Mouse (Mus musculus) frontal cortex, postnatal 25 days (tissue): ENCODE results near the gene Ggct.

Source experiments
- DNase-seq, 2 experiments: peaks; one replicate each; pipeline ENCODE4 v3.0.0; 2022; ENCODE audit warnings: low spot score in 2 of 2

The Ggct gene

DNA sequence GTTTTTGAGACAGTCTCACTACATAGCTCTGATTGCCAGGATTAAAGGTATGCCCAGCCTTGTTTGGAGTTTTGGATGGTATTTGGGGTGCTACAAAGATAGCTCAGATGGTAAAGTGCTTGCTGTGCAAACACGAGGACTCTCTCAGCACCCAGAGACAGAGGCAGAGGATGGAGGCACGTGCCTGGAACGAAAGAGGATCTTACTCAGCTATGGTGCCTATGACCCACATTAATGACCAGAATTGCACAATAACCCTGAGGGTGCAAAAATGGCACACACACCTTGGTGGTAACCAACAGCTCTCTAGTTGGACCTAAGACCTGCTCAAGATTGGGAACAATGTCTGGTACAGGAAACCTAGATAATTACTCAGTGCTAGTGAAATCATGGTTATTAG is 40.2 kb downstream of the Ggct start:
- no peak for DNase-seq

DNA sequence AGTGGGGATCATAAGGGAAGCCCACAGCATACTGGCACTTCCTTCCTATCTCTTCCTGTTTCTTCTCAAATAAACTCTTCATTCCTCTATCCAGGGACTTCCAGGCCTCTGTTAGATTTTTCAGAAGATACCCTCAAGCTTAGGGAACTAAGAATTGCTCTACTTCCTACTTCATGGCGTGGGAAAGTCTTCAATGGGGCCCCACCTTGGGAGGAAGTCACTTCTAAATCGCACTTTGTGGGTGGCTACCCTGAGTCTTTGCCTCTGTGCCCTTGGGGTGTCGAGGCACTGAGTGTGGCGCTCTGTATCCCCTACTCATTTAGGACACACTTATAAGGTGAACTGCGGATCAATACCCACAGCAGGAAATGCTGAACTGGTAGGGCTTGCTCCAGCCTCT is 44.1 kb downstream of the Ggct start:
- DNase-seq, result no peak

DNA sequence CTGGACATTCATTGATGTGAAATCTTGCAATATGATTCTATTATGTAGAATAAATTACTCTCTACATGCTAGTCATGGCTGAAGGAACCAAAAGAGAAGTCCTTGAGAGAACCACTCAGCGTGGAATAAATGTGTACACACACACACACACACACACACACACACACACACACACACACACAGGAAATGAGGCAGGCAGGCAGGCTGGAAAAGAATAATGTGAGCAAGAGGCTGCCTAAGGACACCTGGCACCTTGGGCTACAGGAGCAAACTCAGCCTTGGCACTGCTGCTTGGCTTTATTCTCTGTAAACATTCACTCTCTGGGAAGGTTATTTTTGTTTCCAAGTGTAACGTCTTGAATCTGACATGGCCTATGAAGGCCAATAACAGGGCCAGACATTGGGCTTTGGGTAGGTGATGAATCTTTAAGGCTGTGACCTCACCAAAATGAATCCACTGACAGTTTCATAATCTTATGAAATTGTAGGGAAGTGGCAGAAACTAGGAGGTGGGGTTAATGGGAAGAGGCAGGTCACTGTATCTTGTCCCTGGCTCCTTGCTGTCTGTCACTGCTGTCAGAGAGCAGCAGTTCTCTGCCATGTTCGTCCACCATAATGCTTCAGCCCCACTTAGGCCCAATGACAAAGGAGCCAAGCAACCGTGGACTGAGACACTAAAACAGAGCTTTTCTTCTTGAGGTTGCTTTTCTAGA is 46.4 kb downstream of the Ggct start:
- no peak for DNase-seq

DNA sequence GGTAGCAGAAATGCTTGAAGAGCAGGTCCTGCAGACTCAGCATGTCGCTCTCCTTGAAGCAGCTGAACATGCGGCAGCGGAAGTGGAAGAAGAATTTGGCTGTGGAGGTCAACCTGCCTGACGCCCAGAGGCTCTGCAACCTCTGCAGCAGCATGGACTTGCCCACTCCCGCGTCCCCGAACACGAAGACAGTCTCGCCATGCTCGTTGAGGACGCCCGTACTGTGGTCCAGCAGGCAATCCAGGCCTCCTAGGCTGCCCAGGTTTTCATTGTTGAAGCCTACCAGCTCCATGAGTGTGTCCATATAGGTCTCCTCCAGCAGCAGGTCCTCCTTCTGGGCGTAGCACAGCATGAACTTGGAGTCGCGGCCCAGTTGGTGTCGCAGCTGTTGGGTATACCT is 48.2 kb downstream of the Ggct start:
- no peak for DNase-seq

DNA sequence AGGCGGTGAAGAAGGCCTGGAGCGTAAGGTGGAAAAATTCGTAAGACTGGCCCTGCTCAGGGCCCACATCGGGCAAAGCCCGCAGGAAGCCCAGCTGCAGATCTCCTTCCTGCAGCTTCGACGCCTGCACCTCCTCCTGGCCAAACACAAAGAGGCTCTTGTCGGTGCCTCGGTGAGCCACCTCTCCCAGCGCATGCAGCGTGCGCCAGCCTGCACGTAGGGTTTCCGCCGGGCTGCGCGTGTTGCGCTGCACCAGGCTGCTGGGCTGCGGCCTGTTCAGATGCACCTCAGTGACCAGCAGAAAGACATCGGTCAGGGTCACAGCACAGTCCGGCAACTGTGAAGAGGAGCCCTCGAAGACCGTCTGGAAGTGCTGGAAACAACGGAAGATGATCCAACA is 49.0 kb downstream of the Ggct start:
- DNase-seq, result no peak

DNA sequence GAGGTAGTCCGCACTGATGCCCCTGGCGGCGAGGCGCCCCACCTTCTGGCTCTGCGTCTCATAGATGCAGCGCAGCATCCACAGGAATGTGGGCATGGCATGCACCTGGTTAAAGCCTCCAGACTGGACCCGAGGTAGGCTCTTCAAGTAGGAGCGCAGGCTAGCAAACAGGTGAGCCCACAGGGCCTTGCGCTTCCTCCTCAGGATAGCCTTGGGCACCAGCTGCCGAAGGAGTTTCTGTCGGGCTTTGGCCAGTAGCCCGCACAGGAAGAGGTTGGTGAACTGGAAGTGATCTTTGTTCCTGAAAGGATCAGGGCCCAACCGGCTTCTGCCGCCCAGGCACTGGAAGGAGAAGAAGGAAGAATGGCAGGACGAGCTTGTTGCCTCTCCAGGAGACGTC is 49.5 kb downstream of the Ggct start:
- DNase-seq, result no peak

DNA sequence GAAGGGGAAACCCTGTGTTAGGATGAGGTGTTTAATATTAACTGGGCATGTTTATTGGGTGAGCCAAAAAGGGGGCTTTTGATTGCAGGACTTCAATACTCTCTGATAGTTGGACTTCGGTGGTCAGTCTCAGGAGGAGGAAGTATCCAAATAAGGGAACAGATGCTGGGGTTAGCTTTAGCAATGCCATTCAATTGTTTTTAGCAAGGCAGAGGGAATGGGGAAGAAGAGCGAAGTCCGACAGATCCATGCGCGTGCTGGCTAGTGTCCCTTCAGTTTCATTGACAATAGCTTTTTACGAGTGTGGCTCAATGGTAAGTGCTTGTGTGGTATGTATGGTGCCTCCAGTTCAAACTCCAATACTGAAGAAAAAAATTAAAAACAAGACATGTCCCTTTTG is 51.6 kb downstream of the Ggct start:
- DNase-seq, result no peak

DNA sequence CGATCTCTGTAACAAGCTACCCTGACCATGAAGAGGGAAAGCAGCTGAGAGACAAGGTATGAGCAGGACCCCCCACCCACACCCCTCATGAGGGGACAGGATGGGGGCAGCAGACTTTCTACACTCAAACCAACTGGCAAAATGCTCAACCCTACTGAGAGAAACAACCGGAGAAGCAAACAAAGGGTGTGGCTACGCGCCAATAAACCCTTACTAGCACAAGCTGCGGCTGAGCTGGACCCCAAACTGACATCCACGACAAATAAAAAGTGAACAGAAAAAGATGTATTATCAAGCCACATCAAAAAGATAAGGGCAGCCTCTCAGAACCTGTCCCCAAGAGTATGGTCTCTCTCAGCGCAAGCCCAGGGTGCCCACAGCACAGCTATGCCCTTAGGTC is 52.6 kb downstream of the Ggct start:
- DNase-seq, result no peak

DNA sequence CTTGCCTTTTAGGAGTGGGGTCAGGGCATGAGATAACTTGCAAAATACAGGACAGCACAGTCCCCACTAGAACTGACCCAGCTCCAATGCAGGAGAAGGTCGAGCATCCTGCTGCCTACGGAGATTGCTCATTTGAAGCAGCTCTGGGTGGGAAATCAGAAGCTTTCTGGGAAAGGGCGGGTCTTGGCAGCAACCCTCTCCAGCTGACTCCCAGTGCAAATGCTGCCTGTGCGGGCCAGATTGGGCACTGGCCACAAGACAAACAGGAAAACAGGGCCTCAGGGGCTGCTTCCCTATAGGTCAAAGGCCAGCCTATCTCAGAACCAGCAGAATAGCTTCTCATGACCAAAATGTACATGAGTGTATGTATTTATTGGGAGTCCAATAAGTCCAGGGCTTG is 53.1 kb downstream of the Ggct start:
- no peak for DNase-seq

DNA sequence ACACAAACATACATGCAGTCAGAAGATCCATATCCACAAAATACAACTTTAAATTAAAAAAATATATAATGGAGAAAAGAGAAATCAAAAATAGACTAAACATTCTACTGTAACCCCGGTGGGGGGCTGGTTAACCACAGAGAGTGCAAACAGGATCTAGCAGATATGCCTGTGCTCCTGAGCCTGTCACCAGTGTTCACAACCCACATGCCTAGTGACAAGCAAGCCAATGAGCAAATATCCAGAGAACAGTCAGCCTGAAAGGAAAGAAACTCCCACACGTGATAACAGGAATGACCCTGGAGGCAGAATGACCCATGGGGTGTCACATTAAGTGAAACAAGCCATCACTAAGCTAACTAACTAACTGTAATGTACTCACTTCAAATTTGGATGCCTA is 56.3 kb downstream of the Ggct start:
- no peak for DNase-seq

DNA sequence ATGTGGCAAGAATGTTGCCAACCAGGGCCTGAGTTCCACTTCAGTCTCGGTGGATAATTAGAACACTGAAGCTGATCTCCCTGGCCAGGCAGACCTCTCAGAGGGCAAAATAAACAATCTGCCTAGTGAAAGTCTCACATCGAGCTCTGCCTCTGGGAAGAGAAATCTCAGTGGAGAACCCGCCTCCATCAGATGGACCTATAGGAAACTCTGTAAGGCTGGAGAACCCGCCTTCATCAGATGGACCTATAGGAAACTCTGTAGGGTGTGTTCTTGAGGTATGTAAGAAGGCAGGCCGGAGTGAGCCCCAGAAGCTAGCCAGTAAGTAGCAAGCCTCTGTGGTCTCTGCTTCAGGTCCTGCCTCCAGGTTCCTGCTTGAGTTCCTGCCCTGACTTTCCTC is 57.8 kb downstream of the Ggct start:
- no peak for DNase-seq

DNA sequence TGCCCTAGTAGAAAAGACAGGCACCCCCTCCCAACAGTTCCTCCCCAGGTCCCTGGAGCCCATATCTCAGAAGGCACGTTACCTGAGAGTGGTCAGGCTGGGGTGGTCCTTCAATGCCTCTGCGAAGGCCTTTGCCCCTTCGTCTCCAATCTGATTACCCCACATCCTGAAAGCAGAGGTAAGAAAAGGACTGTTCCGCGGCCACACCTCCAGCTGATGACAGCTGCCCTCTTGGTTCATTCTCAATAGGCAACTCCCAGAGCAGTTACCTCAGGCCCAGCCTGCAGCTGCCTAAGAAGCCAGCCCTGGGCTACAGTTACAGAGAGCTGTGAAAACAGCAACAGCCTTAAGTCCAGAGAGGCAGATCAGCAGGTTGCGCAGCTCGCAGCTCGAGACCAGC is 58.4 kb downstream of the Ggct start:
- DNase-seq, result no peak

DNA sequence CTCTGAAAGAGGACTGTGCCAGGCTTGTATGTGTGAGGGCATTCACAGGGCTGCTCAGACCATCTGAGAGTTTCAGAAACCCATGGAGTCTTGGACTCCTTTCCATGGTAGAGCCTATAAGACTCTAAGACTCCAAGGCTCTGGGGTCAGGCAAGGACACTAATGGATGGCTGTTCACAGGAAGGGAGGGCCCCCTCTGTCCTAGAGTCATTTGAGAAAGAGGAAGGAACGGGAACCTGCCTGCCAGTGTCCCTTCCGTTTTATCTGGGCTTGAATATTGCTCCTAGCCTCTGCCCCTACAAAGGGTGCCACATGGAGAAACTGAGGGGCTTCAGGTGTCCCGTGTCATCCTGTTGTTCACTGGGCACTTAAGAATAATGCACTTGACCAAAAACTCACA is 58.9 kb downstream of the Ggct start:
- no peak for DNase-seq

DNA sequence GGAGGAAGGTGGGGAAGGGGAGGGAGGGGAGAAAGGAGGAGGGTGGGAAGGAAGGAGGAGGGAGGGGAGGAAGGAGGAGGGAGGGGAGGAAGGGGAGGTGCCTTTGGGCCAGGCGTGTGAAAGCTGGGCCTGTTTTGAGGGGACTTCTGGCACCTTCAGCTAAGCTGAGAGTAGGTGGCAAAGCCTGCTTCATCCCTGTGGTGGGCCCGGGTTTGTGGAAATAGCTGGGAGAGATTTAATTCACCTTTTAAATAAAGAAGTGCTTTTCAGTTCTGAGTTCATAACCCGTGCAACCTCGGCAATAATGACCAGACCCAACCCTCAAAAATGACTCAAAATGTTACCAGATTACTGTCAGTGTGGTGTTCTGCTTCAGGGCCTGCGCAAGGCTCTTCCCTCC is 59.5 kb downstream of the Ggct start:
- DNase-seq, result no peak
